In the genomic region with DNA sequence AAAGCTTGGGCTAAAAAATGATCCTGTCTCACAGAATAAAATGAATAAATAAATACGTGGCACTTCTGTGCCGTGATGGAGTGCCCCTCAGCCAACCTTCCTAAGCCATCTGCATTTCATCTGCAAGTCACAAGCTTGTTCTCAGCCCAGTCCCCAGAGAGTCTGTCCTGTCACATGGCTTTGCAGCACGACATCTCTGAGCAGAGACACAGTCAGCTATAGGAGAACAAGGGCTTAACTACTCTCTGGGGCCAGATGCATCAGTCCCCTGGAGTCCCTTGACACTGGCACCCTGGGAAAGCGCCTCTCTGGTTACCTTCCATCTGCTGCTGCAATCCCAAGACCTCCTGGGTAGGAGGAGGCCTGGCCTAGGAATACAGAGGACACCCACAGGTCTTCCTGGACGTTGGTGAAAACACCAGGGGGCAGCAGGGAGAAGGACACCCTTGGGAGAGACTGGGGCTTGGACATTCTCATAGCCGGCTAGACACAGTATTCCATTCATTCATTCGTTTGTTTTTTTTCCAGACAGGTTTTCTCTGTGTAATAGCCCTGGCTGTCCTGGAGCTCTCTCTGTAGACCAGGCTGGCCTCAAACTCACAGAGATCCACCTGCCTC, we compare ENCODE assay signal across 10 mouse cellular contexts. TPM values are rescaled to one million over a fixed set of nuclear protein-coding genes. Genes with fewer than 3 reads are reported as not detected.
DNase-seq lines count a peak whose midpoint lies in the region; ATAC-seq and TF ChIP-seq lines count a peak whose summit lies in the region.
"Had no signal": no experiment of that assay in that cellular context is flagged by ENCODE, and none has a peak within 500 bp of the region (broad histone marks: within the 10 kb centered on the region; RNA-seq: fewer than 3 reads in every experiment).

No protein-coding gene starts in this region.

- TF ChIP-seq POLR2A in kidney, adult 2 months (IDR thresholded peaks at IDR 0.05; ENCODE audit: low read depth, low read length) = no peak
- no peak for TF ChIP-seq POLR2A in ES-Bruce4 (IDR thresholded peaks at IDR 0.05; ENCODE audit: insufficient read depth, low read length)

- no peak overlapping the region for H3K27ac ChIP-seq in kidney, adult 2 months (ENCODE audit: insufficient read depth, low read depth, low read length)
- H3K27ac ChIP-seq in kidney, embryonic 16.5 days (ENCODE audit: low read length) = no peak overlapping the region
- no peak overlapping the region for H3K27ac ChIP-seq in ES-Bruce4 (ENCODE audit: insufficient read depth, low read length)
- no peak overlapping the region for H3K27ac ChIP-seq in midbrain, embryonic 11.5 days (ENCODE audit: low read depth, low read length)
- H3K27ac ChIP-seq: macrophage; stomach, embryonic 15.5 days had no signal

- 60% methylated on average over 7 of the region's 7 CpGs for WGBS in kidney, adult 2 months
- 63% methylated on average over 7 of the region's 7 CpGs for WGBS in kidney, embryonic 16.5 days
- 56% methylated on average over 7 of the region's 7 CpGs for WGBS in midbrain, embryonic 11.5 days

- no peak for ATAC-seq in kidney, embryonic 16.5 days (ENCODE audit: low FRiP score, low TSS enrichment)
- ATAC-seq in midbrain, embryonic 11.5 days (ENCODE audit: low FRiP score) = no peak

- H3K9ac ChIP-seq in kidney, embryonic 16.5 days (replicated peaks; ENCODE audit: low read length) = no peak overlapping the region
- H3K9ac ChIP-seq in ES-Bruce4 (ENCODE audit: low read depth, poor library complexity, severe bottlenecking) = no peak overlapping the region
- H3K9ac ChIP-seq in midbrain, embryonic 11.5 days (ENCODE audit: low read length) = no peak overlapping the region
- H3K9ac ChIP-seq: stomach, embryonic 15.5 days had no signal

- no peak overlapping the region for H3K4me3 ChIP-seq in kidney, adult 2 months (ENCODE audit: insufficient read depth, low read depth, low read length)
- no peak overlapping the region for H3K4me3 ChIP-seq in kidney, embryonic 16.5 days (ENCODE audit: low read length)
- no peak overlapping the region for H3K4me3 ChIP-seq in ES-Bruce4 (ENCODE audit: low read depth, low read length)
- H3K4me3 ChIP-seq in midbrain, embryonic 11.5 days (ENCODE audit: low read depth, low read length) = no peak overlapping the region
- H3K4me3 ChIP-seq: stomach, embryonic 15.5 days had no signal

- H3K4me2 ChIP-seq in kidney, embryonic 16.5 days (replicated peaks; ENCODE audit: low read depth, low read length) = no peak overlapping the region
- no peak overlapping the region for H3K4me2 ChIP-seq in midbrain, embryonic 11.5 days
- H3K4me2 ChIP-seq: stomach, embryonic 15.5 days had no signal

- TF ChIP-seq EP300 in ES-Bruce4 (IDR thresholded peaks at IDR 0.05; ENCODE audit: insufficient read depth, low read depth, low read length) = 0 out of 2 replicates have a peak, but pooled peaks have one; percentile 26

- DNase-seq in kidney, adult 2 months = peak; percentile 75
- peak; percentile 11 for DNase-seq in c-Kit-positive CD71-positive TER-119-positive erythroid progenitor cells, embryonic 14.5 days (ENCODE audit: low spot score)
- peak; percentile 62 to 70 for DNase-seq in lung, adult 18-20 months
- no peak for DNase-seq in cerebellum, adult 9-10 months
- DNase-seq in left cerebral cortex, adult 9 months (ENCODE audit: low spot score in 2 of 2) = no peak
- no peak for DNase-seq in midbrain, embryonic 11.5 days (ENCODE audit: low spot score, missing footprints)

- H3K27me3 ChIP-seq in kidney, adult 2 months (replicated peaks; ENCODE audit: control insufficient read depth, insufficient read depth, low read length) = no peaks in the 10 kb centered on the region
- peaks cover 12% of the 10 kb centered on the region; the same call in 1 of the 2 replicates for H3K27me3 ChIP-seq in kidney, embryonic 16.5 days (ENCODE audit: insufficient read depth, low read length)
- H3K27me3 ChIP-seq in ES-Bruce4 (ENCODE audit: control insufficient read depth, insufficient read depth, low read length, poor library complexity, severe bottlenecking) = no peaks in the 10 kb centered on the region
- H3K27me3 ChIP-seq in midbrain, embryonic 11.5 days (ENCODE audit: control insufficient read depth, insufficient read depth, low read length) = peaks cover 23% of the 10 kb centered on the region

- TF ChIP-seq CTCF in kidney, adult 2 months (conservative IDR thresholded peaks at IDR 0.05; ENCODE audit: insufficient read depth, insufficient read length, low read depth, low read length) = peak; percentile 73
- TF ChIP-seq CTCF in ES-Bruce4 (IDR thresholded peaks at IDR 0.05; ENCODE audit: low read depth, low read length) = peak; percentile 29

- H3K4me1 ChIP-seq in kidney, adult 2 months (ENCODE audit: control insufficient read depth, insufficient read depth, low read length) = peaks cover 13% of the 10 kb centered on the region
- H3K4me1 ChIP-seq in kidney, embryonic 16.5 days (ENCODE audit: insufficient read depth, low read length) = peaks cover 28% of the 10 kb centered on the region
- peaks cover 4% of the 10 kb centered on the region for H3K4me1 ChIP-seq in ES-Bruce4 (ENCODE audit: control insufficient read depth, insufficient read depth, low read length)
- H3K4me1 ChIP-seq in midbrain, embryonic 11.5 days (ENCODE audit: control insufficient read depth, insufficient read depth, low read length) = peaks cover 7% of the 10 kb centered on the region

- H3K9me3 ChIP-seq in kidney, embryonic 16.5 days (ENCODE audit: low read length) = no peaks in the 10 kb centered on the region
- no peaks in the 10 kb centered on the region for H3K9me3 ChIP-seq in ES-Bruce4 (replicated peaks; ENCODE audit: control insufficient read depth, insufficient read depth, low read length, poor library complexity, severe bottlenecking)
- H3K9me3 ChIP-seq in midbrain, embryonic 11.5 days (ENCODE audit: control insufficient read depth, low read length) = no peaks in the 10 kb centered on the region
- H3K9me3 ChIP-seq: stomach, embryonic 15.5 days had no signal

- no peaks in the 10 kb centered on the region for H3K36me3 ChIP-seq in kidney, adult 2 months (ENCODE audit: control insufficient read depth, insufficient read depth, low read length)
- no peaks in the 10 kb centered on the region for H3K36me3 ChIP-seq in kidney, embryonic 16.5 days (ENCODE audit: insufficient read depth, low read length)
- peaks cover 2% of the 10 kb centered on the region; the same call in 1 of the 2 replicates for H3K36me3 ChIP-seq in ES-Bruce4 (ENCODE audit: control insufficient read depth, insufficient read depth, low read length, poor library complexity, severe bottlenecking)
- no peaks in the 10 kb centered on the region for H3K36me3 ChIP-seq in midbrain, embryonic 11.5 days (ENCODE audit: control insufficient read depth, insufficient read depth, low read length)
- H3K36me3 ChIP-seq: stomach, embryonic 15.5 days had no signal

RNA-seq across cellular contexts. Expression of a gene that starts 3.9 kb away (rescaled TPM):
- 30.8 and 31.3 TPM in 2 replicates for polyA plus RNA-seq in kidney, adult 2 months (2012; rRNA removed)
- 7.4 and 7.9 TPM in 2 replicates for polyA plus RNA-seq in kidney, embryonic 16.5 days (2015; fragmentation: Nextera tagmentation; extraction: Ambion mirVana)
- polyA plus RNA-seq in ES-Bruce4 (2011; ENCODE audit: insufficient read depth, insufficient read length, low read depth, missing spikeins) = 29.0 and 32.2 TPM in 2 replicates
- polyA plus RNA-seq in midbrain, embryonic 11.5 days (2014; fragmentation: Nextera tagmentation; extraction: Ambion mirVana) = 4.2 and 4.4 TPM in 2 replicates

Comparison
In these comparisons a context has a peak if more than half of its experiments do, and no peak if none do; other contexts are left out.
1. DNase-seq: peak in kidney, adult 2 months (single experiment), c-Kit-positive CD71-positive TER-119-positive erythroid progenitor cells, embryonic 14.5 days (single experiment) and lung, adult 18-20 months (2 of 2); none in cerebellum, adult 9-10 months (single experiment), left cerebral cortex, adult 9 months (0 of 2) and midbrain, embryonic 11.5 days (single experiment).